Mouse (Mus musculus): ENCODE results near the gene Rragd.

DNA sequence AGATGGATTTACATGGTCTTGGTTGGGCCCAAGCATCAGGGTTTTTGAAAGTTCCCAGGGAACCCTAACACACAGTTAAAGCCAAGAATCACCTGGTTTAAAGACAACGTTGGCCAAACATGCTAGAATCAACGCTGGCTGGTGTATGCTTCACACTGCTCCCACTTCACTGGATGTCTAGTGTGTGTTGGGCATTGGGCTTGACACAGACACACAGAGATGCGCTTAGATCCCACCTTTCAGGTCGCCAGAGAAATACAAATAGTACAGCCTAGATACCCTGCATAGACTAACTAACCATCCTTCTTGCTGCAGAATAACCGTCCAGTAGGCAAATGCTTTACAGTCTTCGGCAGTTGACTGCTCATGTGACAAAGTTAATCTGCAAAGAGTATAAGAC lies 87.5 kb downstream of the Rragd start:
- TF ChIP-seq POLR2A (IDR thresholded peaks at IDR 0.05; ENCODE audit: low read depth, low read length) (no peak), CTCF (IDR thresholded peaks at IDR 0.05; ENCODE audit: extremely low read depth, insufficient read length, insufficient replicate concordance, low read depth, low read length) (no peak)
